Mouse (Mus musculus): ENCODE results near the gene Tmem123. TPM values are rescaled to one million over a fixed set of nuclear protein-coding genes. Genes with fewer than 3 reads are reported as not detected.

The Tmem123 gene
- polyA plus RNA-seq, 1 experiment from 2014 or later: 119 TPM

DNA sequence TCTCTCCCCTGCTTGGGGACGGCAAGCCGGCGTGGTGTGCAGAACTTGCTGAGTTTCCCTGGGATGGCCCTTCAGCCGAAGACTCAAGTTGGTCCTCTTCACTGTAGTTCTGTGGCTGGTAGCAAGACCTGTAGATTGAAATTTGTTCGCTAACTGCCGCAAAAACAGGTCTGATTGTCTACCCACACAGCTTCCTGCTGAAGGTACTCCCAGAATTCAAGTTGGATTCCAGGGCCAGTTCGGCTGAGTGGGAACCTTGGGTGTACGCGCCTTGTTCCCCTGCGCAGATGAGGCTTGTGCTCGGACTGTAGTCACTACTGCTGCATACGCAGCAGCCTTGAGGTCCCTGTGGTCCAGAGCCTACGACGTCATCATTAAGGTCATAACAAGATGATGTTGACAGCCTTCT is 626 bp downstream of the Tmem123 start:
- peaks cover 11% of the 10 kb centered on the region for H3K36me3 ChIP-seq
- under 1% methylated on average over 14 of the region's 14 CpGs for WGBS
- peaks cover under 1% of the 10 kb centered on the region for H3K9me3 ChIP-seq (replicated peaks)
- H3K4me1 ChIP-seq: peaks cover 40% of the 10 kb centered on the region
- peak; percentile 72 for DNase-seq (ENCODE audit: low spot score)
- H3K4me3 ChIP-seq: peak overlapping the region; percentile 73
- H3K27me3 ChIP-seq (ENCODE audit: low read depth, poor library complexity, severe bottlenecking): peaks cover 24% of the 10 kb centered on the region
- H3K27ac ChIP-seq (replicated peaks): peak overlapping the region; percentile 93

DNA sequence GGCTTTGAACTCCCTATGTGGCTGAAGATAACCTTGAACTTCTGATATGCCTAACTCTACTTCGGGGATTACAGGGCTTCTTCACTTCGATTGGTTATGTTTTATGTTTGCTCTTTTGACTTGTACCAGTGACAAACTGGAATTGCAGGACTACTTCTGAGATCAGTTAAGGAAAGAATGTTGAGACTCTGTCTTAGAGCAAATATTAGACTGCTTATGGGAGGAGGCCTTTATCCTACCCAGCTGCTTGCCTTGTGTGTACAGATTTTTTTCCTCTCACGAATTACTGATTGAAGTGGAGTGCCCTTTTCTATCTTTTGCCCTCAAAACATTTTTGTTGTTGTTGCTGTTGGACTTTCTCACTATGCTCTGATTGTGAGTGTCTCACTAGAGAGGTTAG is 1.4 kb downstream of the Tmem123 start:
- Histone ChIP-seq H3K27ac (replicated peaks) (peak overlapping the region; percentile 93), H3K36me3 (peaks cover 19% of the 10 kb centered on the region), H3K4me1 (peaks cover 40% of the 10 kb centered on the region), H3K9me3 (replicated peaks) (no peaks in the 10 kb centered on the region), H3K4me3 (peak overlapping the region; percentile 73), H3K27me3 (ENCODE audit: low read depth, poor library complexity, severe bottlenecking) (peaks cover 24% of the 10 kb centered on the region)
- WGBS: 74% methylated on average over 3 of the region's 3 CpGs
- no peak for DNase-seq (ENCODE audit: low spot score)

DNA sequence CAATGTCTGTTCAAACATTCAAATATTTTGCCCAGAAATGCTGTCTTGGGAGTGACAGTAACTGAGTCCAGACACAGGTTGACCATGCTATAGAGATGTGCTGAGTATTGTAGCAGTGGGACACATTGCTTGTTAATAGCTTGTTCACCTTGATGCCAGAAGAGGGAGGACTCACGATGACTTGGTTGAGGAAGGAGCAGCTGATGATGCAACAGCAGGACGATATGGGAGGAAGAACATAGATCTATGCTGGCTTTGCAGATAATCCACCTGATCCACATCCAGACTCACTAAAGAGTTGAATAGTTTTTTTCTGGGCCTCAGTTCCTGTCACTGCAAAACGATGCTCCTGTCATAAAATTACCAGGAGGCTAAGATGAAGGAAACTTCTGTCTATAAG is 2.7 kb downstream of the Tmem123 start:
- WGBS: 88% methylated on average over 3 of the region's 3 CpGs
- peaks cover 40% of the 10 kb centered on the region for H3K4me1 ChIP-seq

DNA sequence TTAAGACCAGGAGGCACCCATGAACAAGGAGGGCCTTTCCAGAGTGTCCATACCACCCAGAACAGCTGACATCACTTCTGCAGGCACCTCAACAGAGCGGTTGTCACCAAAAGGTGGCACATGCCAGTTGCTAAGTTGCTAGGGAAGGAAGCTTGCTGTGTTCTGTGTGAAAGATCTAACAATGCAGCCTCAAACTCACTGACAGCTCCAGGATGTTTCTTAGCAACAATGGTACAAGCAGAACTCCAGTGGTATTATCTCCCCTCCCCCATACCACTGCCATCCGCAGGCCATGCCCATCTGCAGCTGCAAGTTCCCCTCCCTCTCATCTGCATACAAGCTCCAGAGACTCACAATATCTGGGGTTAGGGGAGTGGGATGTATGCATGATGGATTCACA is 3.7 kb downstream of the Tmem123 start:
- peak overlapping the region; percentile 69 for H3K27ac ChIP-seq (replicated peaks)
- WGBS: 20% methylated on average over 2 of the region's 2 CpGs

More for the DNA sequence above, 2.7 kb downstream of the Tmem123 start:
- Histone ChIP-seq H3K27ac (replicated peaks) (no peak overlapping the region), H3K27me3 (ENCODE audit: low read depth, poor library complexity, severe bottlenecking) (peaks cover 17% of the 10 kb centered on the region), H3K4me3 (no peak overlapping the region), H3K36me3 (peaks cover 25% of the 10 kb centered on the region), H3K9me3 (replicated peaks) (no peaks in the 10 kb centered on the region)
- no peak for DNase-seq (ENCODE audit: low spot score)

GRCm38 (mm10) chr9:7769081-7769480 is 5.2 kb downstream of the Tmem123 start:
- Histone ChIP-seq H3K9me3 (replicated peaks) (no peaks in the 10 kb centered on the region), H3K4me3 (no peak overlapping the region), H3K27ac (replicated peaks) (no peak overlapping the region), H3K4me1 (peaks cover 48% of the 10 kb centered on the region), H3K36me3 (peaks cover 48% of the 10 kb centered on the region), H3K27me3 (ENCODE audit: low read depth, poor library complexity, severe bottlenecking) (no peaks in the 10 kb centered on the region)
- 68% methylated on average over 4 of the region's 4 CpGs for WGBS
- no peak for DNase-seq (ENCODE audit: low spot score)

More for the DNA sequence above, 3.7 kb downstream of the Tmem123 start:
- Histone ChIP-seq H3K27me3 (ENCODE audit: low read depth, poor library complexity, severe bottlenecking) (peaks cover 8% of the 10 kb centered on the region), H3K4me1 (peaks cover 46% of the 10 kb centered on the region), H3K4me3 (peak overlapping the region; percentile 20; the same call in 1 of the 2 replicates), H3K36me3 (peaks cover 32% of the 10 kb centered on the region), H3K9me3 (replicated peaks) (no peaks in the 10 kb centered on the region)
- peak; percentile 47 for DNase-seq (ENCODE audit: low spot score)

DNA sequence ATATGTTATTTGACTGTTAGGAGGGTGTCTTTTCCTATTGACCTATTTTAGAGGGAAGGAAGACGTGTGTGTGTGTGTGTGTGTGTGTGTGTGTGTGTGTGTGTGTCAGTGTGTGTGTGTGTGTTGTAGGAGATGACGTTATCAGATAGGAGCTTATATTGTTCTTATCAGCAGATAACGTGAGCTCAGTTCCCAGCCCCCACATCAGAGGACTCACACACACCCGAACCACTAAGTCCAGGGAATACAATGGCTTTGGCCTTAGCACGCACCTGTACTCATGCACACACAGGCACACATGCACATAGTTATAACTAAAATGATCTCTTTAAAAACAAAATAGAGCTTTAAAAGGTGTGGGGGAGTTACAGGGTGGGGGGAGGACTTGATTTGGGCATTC is 5.7 kb downstream of the Tmem123 start:
- H3K9me3 ChIP-seq (replicated peaks): no peaks in the 10 kb centered on the region
- DNase-seq (ENCODE audit: low spot score): no peak
- H3K4me3 ChIP-seq: no peak overlapping the region
- H3K27me3 ChIP-seq (ENCODE audit: low read depth, poor library complexity, severe bottlenecking): no peaks in the 10 kb centered on the region
- 89% methylated on average over 5 of the region's 5 CpGs for WGBS
- peaks cover 52% of the 10 kb centered on the region for H3K36me3 ChIP-seq
- H3K4me1 ChIP-seq: peaks cover 48% of the 10 kb centered on the region
- H3K27ac ChIP-seq (replicated peaks): no peak overlapping the region

DNA sequence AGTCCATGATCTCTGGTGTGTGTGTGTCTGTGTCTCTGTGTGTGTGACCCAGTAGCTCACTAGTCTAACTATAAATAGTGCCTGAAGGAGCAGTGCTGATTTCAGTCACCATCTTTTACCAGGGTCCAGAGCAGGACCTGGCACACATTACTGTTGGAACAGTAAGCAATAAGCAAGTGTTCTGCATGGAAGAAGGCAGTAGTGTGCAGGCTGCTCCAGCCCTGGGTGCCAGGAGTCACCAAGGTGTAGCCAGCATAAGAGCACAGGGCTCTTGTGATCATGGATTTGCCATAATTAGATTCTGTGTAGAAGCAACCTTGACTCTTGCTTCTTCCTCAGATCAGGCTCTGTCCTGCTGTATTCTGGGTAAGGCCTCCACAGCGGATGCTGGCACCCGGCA is 8.5 kb downstream of the Tmem123 start:
- Histone ChIP-seq H3K36me3 (peaks cover 65% of the 10 kb centered on the region), H3K4me3 (no peak overlapping the region), H3K27me3 (ENCODE audit: low read depth, poor library complexity, severe bottlenecking) (no peaks in the 10 kb centered on the region), H3K27ac (replicated peaks) (no peak overlapping the region), H3K9me3 (replicated peaks) (no peaks in the 10 kb centered on the region), H3K4me1 (peaks cover 22% of the 10 kb centered on the region)
- no peak for DNase-seq (ENCODE audit: low spot score)
- 98% methylated on average over 2 of the region's 2 CpGs for WGBS

DNA sequence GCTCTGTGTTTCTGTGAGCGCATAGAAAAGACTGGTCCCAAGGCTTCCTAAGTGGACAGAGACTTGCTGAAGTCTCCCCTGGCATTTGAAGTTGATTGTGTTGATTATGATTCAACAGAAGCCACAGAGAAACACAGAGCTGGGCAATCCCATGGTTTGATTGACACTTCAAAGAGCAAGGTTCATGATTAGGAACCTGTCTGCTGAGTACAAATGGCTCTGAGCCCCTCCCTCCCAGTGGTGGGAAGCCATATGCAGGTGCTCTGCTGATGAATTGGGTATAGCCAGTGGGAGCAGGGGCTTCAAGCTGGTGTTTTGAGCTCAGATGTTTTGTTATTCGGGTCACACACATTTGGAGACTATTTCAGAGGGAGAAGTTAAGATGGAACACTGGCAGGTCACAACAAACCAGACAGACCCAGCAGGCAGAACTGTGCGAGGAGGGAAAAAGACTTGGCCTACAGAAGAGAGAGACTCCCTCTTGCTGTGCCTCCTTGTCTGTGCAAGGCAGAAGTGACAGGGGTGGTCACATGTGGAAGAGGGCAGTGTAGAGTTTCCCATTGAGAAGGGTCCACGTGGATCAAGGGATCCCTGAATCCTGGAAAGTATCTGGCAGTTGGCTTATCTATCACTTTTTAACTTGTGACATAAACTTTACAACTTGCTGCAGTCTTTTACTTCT is 9.1 kb downstream of the Tmem123 start:
- DNase-seq (ENCODE audit: low spot score): no peak
- H3K27me3 ChIP-seq (ENCODE audit: low read depth, poor library complexity, severe bottlenecking): no peaks in the 10 kb centered on the region
- no peak overlapping the region for H3K4me3 ChIP-seq
- no peak overlapping the region for H3K27ac ChIP-seq (replicated peaks)
- H3K4me1 ChIP-seq: peaks cover 17% of the 10 kb centered on the region
- H3K36me3 ChIP-seq: peaks cover 65% of the 10 kb centered on the region
- WGBS: 78% methylated on average over 4 of the region's 4 CpGs
- H3K9me3 ChIP-seq (replicated peaks): no peaks in the 10 kb centered on the region

- H3K27ac ChIP-seq (replicated peaks): no peak overlapping the region
- H3K36me3 ChIP-seq: peaks cover 64% of the 10 kb centered on the region
- no peaks in the 10 kb centered on the region for H3K27me3 ChIP-seq (ENCODE audit: low read depth, poor library complexity, severe bottlenecking)
- DNase-seq (ENCODE audit: low spot score): no peak
- no peak overlapping the region for H3K4me3 ChIP-seq
- WGBS: 95% methylated on average over 5 of the region's 5 CpGs
- peaks cover 10% of the 10 kb centered on the region; the same call in 1 of the 2 replicates for H3K4me1 ChIP-seq
- H3K9me3 ChIP-seq (replicated peaks): no peaks in the 10 kb centered on the region
Observed at GRCm38 (mm10) chr9:7773686-7774085, 9.8 kb downstream of the Tmem123 start.

GRCm38 (mm10) chr9:7774538-7774937 is 10.7 kb downstream of the Tmem123 start:
- Histone ChIP-seq H3K27me3 (ENCODE audit: low read depth, poor library complexity, severe bottlenecking) (no peaks in the 10 kb centered on the region), H3K4me3 (no peak overlapping the region), H3K27ac (replicated peaks) (no peak overlapping the region), H3K9me3 (replicated peaks) (no peaks in the 10 kb centered on the region), H3K36me3 (peaks cover 64% of the 10 kb centered on the region), H3K4me1 (peaks cover 8% of the 10 kb centered on the region; the same call in 1 of the 2 replicates)
- DNase-seq (ENCODE audit: low spot score): no peak
- WGBS: 93% methylated on average over 10 of the region's 10 CpGs

DNA sequence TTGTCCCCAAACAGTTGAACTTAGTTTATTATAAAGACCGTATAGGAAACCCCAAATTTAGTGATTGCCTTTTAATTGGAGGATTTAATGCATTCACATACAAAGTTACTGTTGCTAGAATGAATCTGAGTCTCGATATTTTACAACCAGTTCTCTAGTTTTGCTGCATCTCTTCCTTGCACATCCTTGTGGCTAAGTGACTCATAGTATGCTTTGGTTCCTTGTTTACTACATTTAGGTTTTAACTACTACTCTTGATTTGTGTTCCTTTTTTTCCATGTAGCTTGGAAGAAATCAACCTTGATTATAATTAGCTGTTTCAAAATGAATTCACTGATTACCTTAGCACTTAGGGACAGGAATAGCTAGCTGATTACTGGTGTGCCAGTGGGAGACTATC is 11.2 kb downstream of the Tmem123 start:
- DNase-seq (ENCODE audit: low spot score): no peak
- Histone ChIP-seq H3K27ac (replicated peaks) (no peak overlapping the region), H3K36me3 (peaks cover 63% of the 10 kb centered on the region), H3K27me3 (ENCODE audit: low read depth, poor library complexity, severe bottlenecking) (no peaks in the 10 kb centered on the region), H3K4me1 (peaks cover 8% of the 10 kb centered on the region; the same call in 1 of the 2 replicates), H3K4me3 (no peak overlapping the region), H3K9me3 (replicated peaks) (no peaks in the 10 kb centered on the region)
- WGBS: 93% methylated on average over 2 of the region's 2 CpGs

DNA sequence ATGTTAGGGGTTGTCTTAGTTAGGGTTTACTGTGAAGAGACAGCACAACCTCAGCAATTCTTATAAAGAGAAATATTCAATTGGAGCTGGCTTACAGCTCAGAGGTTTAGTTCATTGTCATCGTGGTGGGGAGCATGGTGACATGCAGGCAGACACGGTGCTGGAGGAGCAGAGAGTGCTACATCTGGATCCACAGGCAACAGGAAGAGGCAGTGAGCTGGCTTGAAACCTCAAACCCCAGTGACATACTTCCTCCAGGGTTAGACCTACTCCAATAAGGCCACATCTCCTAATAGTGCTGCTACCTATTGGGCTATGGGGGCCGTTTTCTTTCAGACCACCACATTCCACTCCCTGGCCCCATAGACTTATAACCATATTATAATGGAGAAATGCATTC is 12.1 kb downstream of the Tmem123 start:
- DNase-seq (ENCODE audit: low spot score): no peak
- H3K4me3 ChIP-seq: no peak overlapping the region
- peaks cover 55% of the 10 kb centered on the region for H3K36me3 ChIP-seq
- 80% methylated on average over 3 of the region's 3 CpGs for WGBS
- no peaks in the 10 kb centered on the region for H3K27me3 ChIP-seq (ENCODE audit: low read depth, poor library complexity, severe bottlenecking)
- no peak overlapping the region for H3K27ac ChIP-seq (replicated peaks)
- H3K9me3 ChIP-seq (replicated peaks): no peaks in the 10 kb centered on the region
- peaks cover 8% of the 10 kb centered on the region; the same call in 1 of the 2 replicates for H3K4me1 ChIP-seq

DNA sequence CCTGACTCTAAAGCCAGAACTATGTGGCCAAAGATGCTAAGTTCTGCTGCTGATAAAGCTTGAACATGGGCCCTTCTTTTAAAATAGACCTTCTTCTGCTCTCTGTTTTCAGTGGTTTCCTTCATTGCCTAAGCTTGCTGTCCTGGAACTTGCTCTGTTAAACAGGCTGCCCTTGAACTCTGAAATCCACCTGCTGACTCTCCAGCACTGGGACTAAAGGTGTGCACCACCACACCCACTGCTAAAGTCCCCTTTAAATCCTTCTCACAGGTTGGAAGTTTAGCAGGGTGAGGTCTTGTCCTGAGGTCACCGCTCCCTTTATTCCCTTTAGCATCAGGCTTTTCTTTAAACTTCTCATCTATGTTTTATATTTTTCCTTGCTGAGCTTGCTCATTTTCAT is 13.1 kb downstream of the Tmem123 start:
- Histone ChIP-seq H3K4me3 (no peak overlapping the region), H3K9me3 (replicated peaks) (no peaks in the 10 kb centered on the region), H3K36me3 (peaks cover 63% of the 10 kb centered on the region), H3K4me1 (peaks cover 7% of the 10 kb centered on the region; the same call in 1 of the 2 replicates), H3K27me3 (ENCODE audit: low read depth, poor library complexity, severe bottlenecking) (no peaks in the 10 kb centered on the region), H3K27ac (replicated peaks) (no peak overlapping the region)
- DNase-seq (ENCODE audit: low spot score): no peak
- WGBS: 93% methylated on average over 1 of the region's 1 CpGs

Data from midbrain, embryonic 10.5 days (tissue).